ENCODE assay signal across 20 mouse cellular contexts in the genomic region with DNA sequence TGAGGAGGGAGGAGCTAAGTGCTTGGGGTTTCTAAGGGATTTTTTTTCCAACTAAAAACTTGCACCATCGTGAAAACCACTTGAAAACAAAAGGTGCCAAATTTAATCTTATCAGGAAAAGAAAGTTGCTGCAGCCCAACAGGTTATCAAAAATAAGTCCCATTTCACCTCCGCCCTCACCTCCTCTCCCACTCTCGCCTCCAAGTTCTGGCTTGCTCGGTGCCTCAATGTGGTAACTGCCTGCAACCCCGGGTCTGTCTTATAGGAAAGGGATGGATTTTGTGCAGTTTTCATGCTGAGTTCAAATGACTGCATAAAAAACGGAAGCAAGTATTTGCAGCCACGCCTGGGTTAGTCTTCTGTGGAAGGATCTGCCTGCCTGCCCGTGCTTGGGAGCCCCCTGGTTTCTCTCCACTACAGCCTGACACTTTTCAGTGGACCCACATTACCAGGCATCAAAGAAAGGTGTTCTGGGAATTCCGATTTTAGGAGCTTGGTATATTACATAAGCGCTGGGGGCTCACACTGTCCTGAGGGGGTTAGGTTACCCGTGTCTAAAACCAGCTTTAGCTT. TPM values are rescaled to one million over a fixed set of nuclear protein-coding genes. Genes with fewer than 3 reads are reported as not detected.
DNase-seq lines count a peak whose midpoint lies in the region; ATAC-seq and TF ChIP-seq lines count a peak whose summit lies in the region.
"Had no signal": no experiment of that assay in that cellular context is flagged by ENCODE, and none has a peak within 500 bp of the region (broad histone marks: within the 10 kb centered on the region; RNA-seq: fewer than 3 reads in every experiment).

No protein-coding gene starts in this region.

- 64% methylated on average over 11 of the region's 11 CpGs for WGBS in heart, embryonic 12.5 days
- 72% methylated on average over 11 of the region's 11 CpGs for WGBS in heart, embryonic 10.5 days
- WGBS in kidney, adult 2 months = 40% methylated on average over 11 of the region's 11 CpGs
- WGBS in limb, embryonic 13.5 days = 40% methylated on average over 11 of the region's 11 CpGs
- WGBS in forebrain, embryonic 10.5 days = 89% methylated on average over 11 of the region's 11 CpGs

- TF ChIP-seq POLR2A in kidney, adult 2 months (IDR thresholded peaks at IDR 0.05; ENCODE audit: low read depth, low read length) = no peak
- no peak for TF ChIP-seq POLR2A in MEL (IDR thresholded peaks at IDR 0.05; ENCODE audit: control insufficient read depth in 1 of 2, insufficient read depth in 1 of 2, low read depth in 1 of 2, low read length in 2 of 2, poor library complexity in 1 of 2)

- no peak for ATAC-seq in heart, embryonic 12.5 days (ENCODE audit: insufficient number of reproducible peaks, low FRiP score)
- ATAC-seq in limb, embryonic 13.5 days (ENCODE audit: low FRiP score, low read depth) = no peak
- ATAC-seq: forebrain, embryonic 15.5 days had no signal

- no peak overlapping the region for H3K4me3 ChIP-seq in heart, embryonic 12.5 days
- no peak overlapping the region for H3K4me3 ChIP-seq in heart, embryonic 10.5 days
- H3K4me3 ChIP-seq in kidney, adult 2 months (ENCODE audit: insufficient read depth, low read depth, low read length) = no peak overlapping the region
- H3K4me3 ChIP-seq in MEL (ENCODE audit: control insufficient read depth in 1 of 2, insufficient read depth in 1 of 2, low read depth in 2 of 2, low read length in 2 of 2) = peak overlapping the region; percentile 82 to 90
- H3K4me3 ChIP-seq in limb, embryonic 13.5 days = peak overlapping the region; percentile 17; the same call in 1 of the 2 replicates
- no peak overlapping the region for H3K4me3 ChIP-seq in forebrain, embryonic 10.5 days
- H3K4me3 ChIP-seq: forebrain, embryonic 15.5 days; liver, embryonic 13.5 days; lung, embryonic 15.5 days; midbrain, embryonic 10.5 days had no signal

- no peak for TF ChIP-seq EP300 in MEL (IDR thresholded peaks at IDR 0.05; ENCODE audit: low read depth in 1 of 2, low read length in 2 of 2)

- DNase-seq in heart, embryonic 10.5 days (ENCODE audit: low spot score) = no peak
- peak; percentile 14 for DNase-seq in kidney, adult 2 months
- DNase-seq in kidney, postnatal 25 days = no peak
- DNase-seq in MEL (ENCODE audit: low read depth, low spot score) = peak; percentile 60
- DNase-seq in retina, postnatal 1 day = no peak
- DNase-seq in forebrain, embryonic 10.5 days (ENCODE audit: extremely low spot score, low spot score) = no peak
- DNase-seq: adrenal gland, postnatal 10 days; B cell, adult 2 months; cerebellum, adult 9-10 months; liver, embryonic 13.5 days; right cerebral cortex, postnatal 4 days; thymus, postnatal 25 days had no signal

- H3K79me2 ChIP-seq in MEL (ENCODE audit: control insufficient read depth, insufficient read depth, low read length, poor library complexity) = no peaks in the 10 kb centered on the region; the same call in 1 of the 2 replicates

- TF ChIP-seq CTCF in kidney, adult 2 months (conservative IDR thresholded peaks at IDR 0.05; ENCODE audit: insufficient read depth, insufficient read length, low read depth, low read length) = no peak
- TF ChIP-seq CTCF in MEL (IDR thresholded peaks at IDR 0.05 in 2 of 3, conservative IDR thresholded peaks at IDR 0.05 in 1 of 3; ENCODE audit: control insufficient read depth in 1 of 3, insufficient read depth in 1 of 3, low read depth in 2 of 3, low read length in 3 of 3, poor library complexity in 1 of 3, severe bottlenecking in 1 of 3) = no peak

- H3K36me3 ChIP-seq in heart, embryonic 12.5 days = no peaks in the 10 kb centered on the region
- H3K36me3 ChIP-seq in heart, embryonic 10.5 days = no peaks in the 10 kb centered on the region
- H3K36me3 ChIP-seq in kidney, adult 2 months (ENCODE audit: control insufficient read depth, insufficient read depth, low read length) = no peaks in the 10 kb centered on the region
- no peaks in the 10 kb centered on the region for H3K36me3 ChIP-seq in MEL (ENCODE audit: control insufficient read depth in 1 of 2, insufficient read depth in 2 of 2, low read length in 2 of 2)
- H3K36me3 ChIP-seq in limb, embryonic 13.5 days = peaks cover 4% of the 10 kb centered on the region; the same call in 1 of the 2 replicates
- peaks cover 8% of the 10 kb centered on the region; the same call in 1 of the 2 replicates for H3K36me3 ChIP-seq in forebrain, embryonic 10.5 days (replicated peaks)
- H3K36me3 ChIP-seq: forebrain, embryonic 15.5 days; lung, embryonic 15.5 days; midbrain, embryonic 10.5 days had no signal

- H3K27ac ChIP-seq in heart, embryonic 12.5 days (ENCODE audit: poor library complexity, severe bottlenecking) = no peak overlapping the region
- H3K27ac ChIP-seq in heart, embryonic 10.5 days = no peak overlapping the region
- H3K27ac ChIP-seq in kidney, adult 2 months (ENCODE audit: insufficient read depth, low read depth, low read length) = no peak overlapping the region
- no peak overlapping the region for H3K27ac ChIP-seq in MEL (ENCODE audit: control insufficient read depth, low read depth, low read length)
- H3K27ac ChIP-seq in limb, embryonic 13.5 days = no peak overlapping the region
- no peak overlapping the region for H3K27ac ChIP-seq in forebrain, embryonic 10.5 days
- H3K27ac ChIP-seq: forebrain, embryonic 15.5 days; liver, embryonic 13.5 days; lung, embryonic 15.5 days; macrophage; midbrain, embryonic 10.5 days had no signal

- peak overlapping the region; percentile 5; the same call in 1 of the 2 replicates for H3K4me2 ChIP-seq in heart, embryonic 12.5 days
- peak overlapping the region; percentile 53 for H3K4me2 ChIP-seq in limb, embryonic 13.5 days (replicated peaks)
- H3K4me2 ChIP-seq: forebrain, embryonic 15.5 days; liver, embryonic 13.5 days; lung, embryonic 15.5 days had no signal

- no peak overlapping the region for H3K9ac ChIP-seq in heart, embryonic 12.5 days
- H3K9ac ChIP-seq in MEL (ENCODE audit: control insufficient read depth, low read depth, low read length, poor library complexity, severe bottlenecking) = peak overlapping the region; percentile 64
- no peak overlapping the region for H3K9ac ChIP-seq in limb, embryonic 13.5 days
- H3K9ac ChIP-seq: forebrain, embryonic 15.5 days; liver, embryonic 13.5 days; lung, embryonic 15.5 days had no signal

- no peaks in the 10 kb centered on the region for H3K27me3 ChIP-seq in heart, embryonic 12.5 days (replicated peaks)
- no peaks in the 10 kb centered on the region for H3K27me3 ChIP-seq in heart, embryonic 10.5 days (ENCODE audit: insufficient read depth, poor library complexity, severe bottlenecking)
- H3K27me3 ChIP-seq in kidney, adult 2 months (replicated peaks; ENCODE audit: control insufficient read depth, insufficient read depth, low read length) = no peaks in the 10 kb centered on the region
- H3K27me3 ChIP-seq in MEL (ENCODE audit: control insufficient read depth in 1 of 2, insufficient read depth in 2 of 2, low read length in 2 of 2) = no peaks in the 10 kb centered on the region; a peak in 1 of 4 replicates
- H3K27me3 ChIP-seq in limb, embryonic 13.5 days = no peaks in the 10 kb centered on the region; the same call in 1 of the 2 replicates
- no peaks in the 10 kb centered on the region for H3K27me3 ChIP-seq in forebrain, embryonic 10.5 days (ENCODE audit: poor library complexity, severe bottlenecking)
- H3K27me3 ChIP-seq: forebrain, embryonic 15.5 days; liver, embryonic 13.5 days; lung, embryonic 15.5 days had no signal

- no peaks in the 10 kb centered on the region for H3K9me3 ChIP-seq in heart, embryonic 12.5 days (replicated peaks)
- H3K9me3 ChIP-seq in heart, embryonic 10.5 days = no peaks in the 10 kb centered on the region
- no peaks in the 10 kb centered on the region for H3K9me3 ChIP-seq in MEL (replicated peaks; ENCODE audit: insufficient read depth, low read length)
- H3K9me3 ChIP-seq in limb, embryonic 13.5 days = peaks cover 3% of the 10 kb centered on the region; the same call in 1 of the 2 replicates
- 0 out of 2 replicates have a peak, but pooled peaks cover 3% of the 10 kb centered on the region for H3K9me3 ChIP-seq in forebrain, embryonic 10.5 days
- H3K9me3 ChIP-seq: forebrain, embryonic 15.5 days; liver, embryonic 13.5 days; lung, embryonic 15.5 days; midbrain, embryonic 10.5 days had no signal

- TF ChIP-seq RAD21 in MEL (IDR thresholded peaks at IDR 0.05; ENCODE audit: low read depth, low read length) = no peak

- no peaks in the 10 kb centered on the region; the same call in 1 of the 2 replicates for H3K4me1 ChIP-seq in heart, embryonic 12.5 days (replicated peaks)
- no peaks in the 10 kb centered on the region for H3K4me1 ChIP-seq in heart, embryonic 10.5 days
- peaks cover 6% of the 10 kb centered on the region; the same call in 1 of the 2 replicates for H3K4me1 ChIP-seq in kidney, adult 2 months (ENCODE audit: control insufficient read depth, insufficient read depth, low read length)
- H3K4me1 ChIP-seq in MEL (ENCODE audit: control insufficient read depth in 1 of 2, insufficient read depth in 2 of 2, low read length in 2 of 2) = peaks cover 2 to 4% of the 10 kb centered on the region in 2 experiments; a peak in 3 of 4 replicates
- H3K4me1 ChIP-seq in limb, embryonic 13.5 days = peaks cover 33% of the 10 kb centered on the region
- peaks cover 14% of the 10 kb centered on the region for H3K4me1 ChIP-seq in forebrain, embryonic 10.5 days
- H3K4me1 ChIP-seq: forebrain, embryonic 15.5 days; liver, embryonic 13.5 days; lung, embryonic 15.5 days; midbrain, embryonic 10.5 days had no signal

TF ChIP-seq in MEL, 35 proteins besides CTCF, POLR2A, EP300 and RAD21 (continues in another document):
- no peak for TF ChIP-seq MAFK (IDR thresholded peaks at IDR 0.05; ENCODE audit: borderline replicate concordance, low read depth, low read length)

RNA-seq across cellular contexts. Expression of a gene that starts 56.2 kb away (rescaled TPM):
- polyA plus RNA-seq in heart, embryonic 12.5 days (2016; fragmentation: Nextera tagmentation; extraction: Ambion mirVana) = 0.24 and 0.42 TPM in 2 replicates
- 1.2 and 6.2 TPM in 2 replicates for polyA plus RNA-seq in heart, embryonic 10.5 days (2016; fragmentation: Nextera tagmentation; extraction: Ambion mirVana)
- 0.78 and 0.90 TPM in 2 replicates for polyA plus RNA-seq in kidney, adult 2 months (2012; rRNA removed)
- total RNA-seq in MEL (2012; rRNA removed) = not detected in 2 replicates
- not detected for polyA plus RNA-seq in MEL (2012; ENCODE audit: insufficient read depth in 1 of 2, insufficient read length in 2 of 2, low read depth in 1 of 2, low replicate concordance in 2 of 2, missing spikeins in 1 of 2)
- polyA plus RNA-seq in limb, embryonic 13.5 days (2015; fragmentation: Nextera tagmentation; extraction: Ambion mirVana) = 17.0 and 20.3 TPM in 2 replicates
- 3.9 and 4.7 TPM in 2 replicates for polyA plus RNA-seq in forebrain, embryonic 10.5 days (2016; fragmentation: Nextera tagmentation; extraction: Ambion mirVana)
- total RNA-seq: common myeloid progenitor, adult 5-6 weeks; granulocyte monocyte progenitor cell, adult 5-6 weeks had no signal

RNA-seq across cellular contexts. Expression of a gene that starts 56.6 kb away (rescaled TPM):
- 2.1 and 3.8 TPM in 2 replicates for polyA plus RNA-seq in heart, embryonic 12.5 days (2016; fragmentation: Nextera tagmentation; extraction: Ambion mirVana)
- 1.4 TPM in 2 replicates for polyA plus RNA-seq in heart, embryonic 10.5 days (2016; fragmentation: Nextera tagmentation; extraction: Ambion mirVana)
- 11.6 and 13.6 TPM in 2 replicates for polyA plus RNA-seq in kidney, adult 2 months (2012; rRNA removed)
- total RNA-seq in MEL (2012; rRNA removed) = 0.10 and 0.15 TPM in 2 replicates
- under 1 TPM in 1 of 2 experiments, not detected in 1; 0.50 TPM for polyA plus RNA-seq in MEL (2012; ENCODE audit: insufficient read depth in 1 of 2, insufficient read length in 2 of 2, low read depth in 1 of 2, low replicate concordance in 2 of 2, missing spikeins in 1 of 2)
- 2.0 and 3.2 TPM in 2 replicates for polyA plus RNA-seq in limb, embryonic 13.5 days (2015; fragmentation: Nextera tagmentation; extraction: Ambion mirVana)
- polyA plus RNA-seq in forebrain, embryonic 10.5 days (2016; fragmentation: Nextera tagmentation; extraction: Ambion mirVana) = 1.5 and 2.0 TPM in 2 replicates
- total RNA-seq: common myeloid progenitor, adult 5-6 weeks; granulocyte monocyte progenitor cell, adult 5-6 weeks had no signal
- polyA plus RNA-seq: macrophage had no signal

Comparison
In these comparisons a context has a peak if more than half of its experiments do, and no peak if none do; other contexts are left out.
1. DNase-seq: peak in kidney, adult 2 months (single experiment) and MEL (single experiment); none in heart, embryonic 10.5 days (single experiment), kidney, postnatal 25 days (0 of 2), retina, postnatal 1 day (single experiment) and forebrain, embryonic 10.5 days (single experiment).
2. H3K4me3 ChIP-seq: peak in MEL (2 of 2) and limb, embryonic 13.5 days (single experiment); none in heart, embryonic 12.5 days (single experiment), heart, embryonic 10.5 days (single experiment), kidney, adult 2 months (single experiment) and forebrain, embryonic 10.5 days (single experiment).